Mouse (Mus musculus) layer of hippocampus, adult 18-20 months (tissue): Measurements from ENCODE around the gene Nat8f4. TPM values are rescaled to one million over a fixed set of nuclear protein-coding genes. Genes with fewer than 3 reads are reported as not detected.
"Not testable (repeated sequence)": the region's sequence is repeated elsewhere in the genome, so short reads cannot be mapped to it uniquely, and the experiment has no call there.

Experiments used
- DNase-seq, 2 experiments: peaks; one replicate each; pipeline ENCODE4 v3.0.0; 2022; ENCODE audit warnings: low spot score in 2 of 2
- long read RNA-seq: library from polyadenylated mRNA; stranded (forward); transcript quantifications from one replicate; pipeline ENCODE4 v2.0.0, GENCODE M21; 2021
- total RNA-seq, 2 experiments: library from RNA; stranded (reverse); gene quantifications; 2 replicates each; pipeline ENCODE4 v1.2.3; 2021

The Nat8f4 gene
- 1 to 10 TPM; 7.6 to 8.5 TPM for total RNA-seq
- long read RNA-seq, transcript Nat8f4-201 (4 exons, 3,019 nt), result major isoform, 8 of 12 reads
- long read RNA-seq, partial matches to known transcripts, result 1 of 12 reads
- long read RNA-seq, other reads (novel, unspliced or antisense), result 3 of 12 reads

DNA sequence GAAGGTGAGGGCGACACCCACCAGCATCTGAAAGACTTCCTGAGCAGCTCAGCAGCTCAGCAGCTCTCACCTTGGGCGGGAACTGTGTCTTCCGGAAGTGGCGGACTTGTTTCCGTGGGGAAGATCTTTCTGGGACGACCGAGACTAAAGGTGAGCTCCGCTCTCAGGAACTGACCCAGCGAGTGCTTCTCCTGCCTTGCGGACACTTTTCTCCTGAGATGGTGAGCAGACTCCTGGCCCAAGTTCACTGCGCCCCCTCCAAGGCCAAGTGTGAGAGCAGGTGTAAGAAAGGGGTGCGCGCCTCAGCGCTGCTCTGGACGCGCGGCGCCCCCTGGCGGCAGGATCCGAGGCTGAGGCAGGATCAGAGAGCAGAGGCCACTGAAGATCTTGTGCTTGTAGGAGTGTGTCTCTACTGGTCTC lies at the start of gene Nat8f4:
TSS of gene Nat8f4 (minus strand) at position 243 of the 420 bp plus-strand sequence.
- peak; percentile 72 to 89 for DNase-seq

DNA sequence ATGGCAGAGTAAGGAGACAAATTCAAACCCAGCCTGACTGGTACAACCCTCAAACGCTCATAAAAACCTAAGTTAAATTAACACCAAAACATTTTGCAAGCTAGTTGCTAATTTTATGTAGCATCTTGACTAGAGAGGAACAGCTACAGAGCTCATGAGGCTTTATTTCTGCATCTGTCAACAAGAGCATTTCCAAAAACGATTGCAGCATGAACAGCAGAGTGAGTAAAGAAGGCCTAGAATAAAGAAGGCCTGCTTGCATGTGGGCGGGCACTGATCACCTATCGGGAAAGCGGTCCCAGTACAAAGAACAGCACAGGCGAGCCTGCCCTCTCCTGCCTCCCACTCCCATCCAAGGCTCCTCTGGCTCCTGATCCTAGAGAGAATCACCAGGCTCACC lies 43.9 kb upstream of the Nat8f4 start:
- peak in 1 of 2 experiments; percentile 65 for DNase-seq

DNA sequence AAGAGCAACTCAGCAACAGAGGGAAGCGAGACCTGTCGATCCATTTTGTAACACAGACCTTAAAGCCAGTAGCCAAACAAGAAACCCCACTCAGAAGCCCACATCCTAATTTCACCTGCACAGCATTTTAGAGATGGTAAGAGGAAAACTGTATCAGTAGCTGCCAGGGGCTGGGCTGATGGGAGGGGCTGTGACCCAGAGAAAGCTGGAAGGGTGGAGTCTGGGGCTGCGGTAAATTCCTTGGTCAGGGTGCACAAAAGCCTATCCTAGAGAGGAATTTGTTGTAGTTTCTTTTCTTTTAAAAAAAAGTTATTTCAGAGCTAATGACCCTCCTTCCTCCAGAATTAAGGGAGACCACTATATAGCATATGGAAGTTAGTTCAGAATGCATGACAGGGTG lies 37.8 kb upstream of the Nat8f4 start:
- no peak for DNase-seq

DNA sequence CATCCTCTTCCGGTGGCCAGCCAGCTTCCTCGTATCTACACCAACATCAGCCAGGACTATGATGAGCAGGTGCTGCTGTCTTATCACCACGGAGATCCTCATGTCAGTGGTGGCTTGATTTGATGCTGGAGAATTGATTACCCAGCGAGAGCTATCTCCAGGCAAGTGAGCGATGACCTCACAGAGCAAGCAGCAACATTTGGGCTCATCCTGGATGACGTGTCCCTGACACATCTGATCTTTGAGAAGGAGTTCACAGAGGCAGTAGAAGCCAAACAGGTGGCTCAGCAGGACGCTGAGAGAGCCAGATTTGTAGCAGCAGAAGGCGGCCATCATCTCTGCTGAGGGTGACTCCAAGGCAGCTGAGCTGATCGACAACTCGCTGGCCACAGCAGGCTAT lies 34.0 kb upstream of the Nat8f4 start:
- no peak for DNase-seq

DNA sequence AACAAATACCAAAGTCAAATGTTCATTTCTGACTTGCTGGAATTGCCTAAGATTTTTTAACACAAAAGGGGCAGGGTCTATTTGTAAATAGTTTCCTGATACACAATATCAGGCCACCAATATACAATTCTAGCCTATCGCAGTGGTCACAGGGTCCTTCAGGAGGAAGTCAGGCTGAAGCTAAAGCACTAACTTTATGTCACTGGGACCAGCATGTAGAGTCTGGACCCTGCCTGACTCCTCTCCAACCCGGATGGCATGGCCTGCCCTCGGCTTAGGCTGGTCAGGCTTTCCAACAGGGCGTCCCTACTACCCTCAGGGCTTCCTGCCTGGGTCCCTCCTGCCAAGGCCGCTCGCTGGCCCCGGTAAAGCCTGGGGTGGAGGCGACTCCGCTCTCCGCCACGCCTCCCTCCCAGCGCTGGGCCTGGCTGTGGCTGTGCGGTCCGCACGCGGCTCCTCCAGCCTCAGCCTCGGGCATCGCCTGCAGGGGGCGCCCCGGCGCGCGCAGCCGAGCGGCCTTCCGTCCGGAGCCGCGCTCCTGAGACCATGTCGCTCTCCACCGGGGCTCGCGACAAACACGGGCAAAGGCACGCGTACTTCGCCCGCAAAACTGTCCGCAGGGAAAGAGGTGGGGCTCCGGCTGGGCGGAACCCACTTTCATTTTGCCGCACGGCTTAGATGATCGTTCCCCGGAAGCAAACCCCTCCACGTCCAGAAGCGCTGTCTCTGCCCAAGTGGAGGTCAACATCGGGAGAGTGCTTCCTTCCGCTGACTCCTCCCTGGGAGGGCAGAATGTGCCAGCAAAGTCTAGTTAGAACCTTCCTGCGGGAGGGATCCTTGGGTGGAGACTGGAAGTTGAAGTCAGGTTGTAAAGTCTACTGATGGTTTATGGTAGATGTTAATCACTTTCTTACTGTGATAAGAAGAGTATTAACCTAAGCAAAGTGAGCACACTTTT lies 32.1 kb upstream of the Nat8f4 start:
- peak; percentile 73 to 75 for DNase-seq

DNA sequence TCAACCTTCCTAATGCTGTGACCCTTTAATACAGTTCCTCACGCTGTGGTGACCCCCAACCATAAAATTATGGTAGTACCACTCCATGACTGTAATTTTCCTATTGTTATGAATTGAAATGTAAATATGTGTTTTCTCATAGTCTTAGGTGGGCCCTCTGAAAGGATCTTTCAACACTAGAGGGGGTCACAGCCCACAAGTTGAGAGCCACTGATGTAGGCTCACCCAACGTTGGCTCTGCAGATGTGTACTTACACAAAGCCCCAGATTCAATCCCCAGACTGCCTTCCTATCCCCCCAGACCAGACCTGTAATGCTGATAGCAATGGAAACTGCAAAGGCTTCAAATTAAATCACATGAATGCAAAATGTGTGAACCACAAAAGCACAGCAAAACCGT lies 31.0 kb upstream of the Nat8f4 start:
- DNase-seq, result no peak

DNA sequence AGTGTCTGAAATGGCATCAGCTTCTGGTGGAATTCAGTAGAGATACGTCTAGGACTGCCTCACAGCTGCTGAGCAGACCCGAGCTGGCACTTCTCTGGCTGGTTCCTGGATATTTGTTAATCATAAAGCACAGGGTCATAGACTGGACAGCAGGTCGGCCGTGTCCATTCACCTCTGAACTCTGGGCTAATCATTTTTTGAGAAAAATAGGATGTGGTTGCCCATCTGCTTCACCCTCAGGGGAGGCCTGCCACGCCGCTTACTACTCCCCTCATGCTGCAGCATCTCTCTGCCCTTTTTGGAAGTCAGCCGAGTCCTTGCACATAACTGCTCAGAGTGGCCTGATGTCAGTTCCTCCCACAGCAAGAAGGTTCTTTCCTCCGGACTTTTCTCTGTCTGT lies 29.4 kb upstream of the Nat8f4 start:
- no peak for DNase-seq

DNA sequence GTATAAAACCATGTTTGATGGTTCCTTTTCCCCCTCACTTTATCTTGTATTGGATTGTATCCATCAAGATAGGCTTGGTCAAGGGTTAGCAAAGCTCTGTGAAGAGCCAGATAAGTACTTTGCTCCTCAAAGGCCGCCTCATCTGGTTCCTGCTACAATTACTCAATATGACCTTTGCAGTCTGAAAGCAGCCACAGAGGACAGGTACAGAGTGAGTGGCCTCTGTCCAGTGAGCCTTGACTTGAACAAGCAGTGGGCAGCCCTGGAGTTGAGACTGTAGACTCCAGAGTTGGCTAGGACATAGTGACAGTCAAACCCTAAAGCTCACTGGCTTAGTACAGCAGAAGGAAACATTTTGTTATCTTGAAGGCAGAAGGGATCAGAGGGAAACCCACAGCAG lies 24.6 kb upstream of the Nat8f4 start:
- DNase-seq, result no peak

DNA sequence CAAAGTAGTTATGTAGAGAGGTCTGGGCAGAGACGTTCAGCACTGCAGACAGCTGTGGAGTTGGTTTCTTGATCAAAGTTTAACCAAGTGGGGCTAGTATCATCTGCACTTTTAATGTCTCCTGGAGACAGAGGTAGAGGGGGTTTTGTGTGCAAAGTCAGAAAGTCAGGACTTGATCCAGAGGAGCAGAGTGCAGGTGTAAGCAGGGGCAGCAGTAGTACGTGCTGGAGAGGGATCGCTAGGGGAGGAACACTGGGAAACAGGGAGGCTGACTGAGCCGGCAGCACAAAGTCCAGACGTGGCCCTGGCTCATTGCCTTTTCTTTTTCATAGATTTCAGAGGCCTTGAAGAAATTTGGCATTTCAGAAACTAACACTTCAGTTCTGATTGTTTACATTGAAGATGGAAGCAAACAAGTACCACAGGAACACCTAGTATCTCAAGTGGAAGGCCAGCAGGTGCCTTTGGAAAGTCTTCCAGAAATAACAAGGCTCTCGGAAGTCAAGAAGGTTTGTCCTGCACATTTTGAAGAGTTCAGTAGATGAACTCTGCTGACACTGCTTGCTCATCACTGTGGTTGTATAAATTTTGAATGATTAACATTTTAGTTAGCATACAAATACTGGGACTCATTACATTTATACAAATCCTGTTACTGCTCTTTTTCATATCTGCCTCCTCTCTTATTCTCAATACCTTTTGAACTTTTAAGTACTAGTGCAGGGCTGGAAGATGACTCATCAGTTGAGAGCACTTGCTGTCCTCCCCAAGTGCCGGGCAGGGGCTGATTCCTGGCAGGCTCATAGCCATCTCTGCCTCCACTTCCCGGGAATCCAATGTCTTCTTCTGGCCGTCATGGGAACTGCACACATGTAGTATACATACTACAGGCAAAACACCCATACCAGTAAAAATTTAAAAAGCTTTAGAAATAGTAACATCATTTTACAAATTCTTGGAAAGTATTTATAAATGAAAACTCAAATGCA lies 23.1 kb upstream of the Nat8f4 start:
- DNase-seq, result no peak

DNA sequence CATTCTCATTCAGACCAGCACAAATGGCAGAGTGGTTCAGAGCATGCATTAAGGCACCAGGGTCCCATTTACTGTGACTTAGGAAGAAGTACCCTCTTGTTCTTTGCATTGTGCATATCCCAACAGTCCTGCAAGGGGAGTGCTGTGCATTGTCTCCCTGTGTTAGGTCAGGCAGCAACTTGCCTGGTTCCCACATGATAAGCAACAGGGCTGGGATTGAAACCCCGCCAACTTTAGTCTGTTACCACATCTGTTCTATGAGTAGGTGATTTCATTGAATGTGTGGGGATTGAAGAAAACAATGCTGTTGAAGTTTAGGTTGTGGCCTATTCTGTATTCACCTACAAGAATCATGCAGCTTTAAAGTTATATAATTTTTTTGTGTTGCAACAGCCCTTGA lies 22.0 kb upstream of the Nat8f4 start:
- no peak for DNase-seq

DNA sequence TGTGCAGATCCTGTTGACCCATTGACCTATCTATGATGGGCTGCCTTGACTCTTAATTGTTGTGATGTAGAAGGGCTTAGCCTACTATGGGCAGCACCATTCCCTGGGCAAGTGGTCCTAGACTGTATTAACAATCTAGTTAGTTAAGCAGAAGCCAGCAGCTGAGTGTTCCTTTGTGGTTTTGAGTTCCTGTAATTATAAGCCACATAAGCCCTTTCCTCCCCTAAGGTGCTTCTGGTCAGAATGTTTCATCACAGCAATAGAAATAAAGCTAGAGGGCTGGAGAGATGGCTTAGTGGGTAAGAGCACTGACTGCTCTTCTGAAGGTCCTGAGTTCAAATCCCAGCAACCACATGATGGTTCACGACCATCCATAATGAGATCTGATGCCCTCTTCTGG lies 19.0 kb upstream of the Nat8f4 start:
- no peak for DNase-seq

DNA sequence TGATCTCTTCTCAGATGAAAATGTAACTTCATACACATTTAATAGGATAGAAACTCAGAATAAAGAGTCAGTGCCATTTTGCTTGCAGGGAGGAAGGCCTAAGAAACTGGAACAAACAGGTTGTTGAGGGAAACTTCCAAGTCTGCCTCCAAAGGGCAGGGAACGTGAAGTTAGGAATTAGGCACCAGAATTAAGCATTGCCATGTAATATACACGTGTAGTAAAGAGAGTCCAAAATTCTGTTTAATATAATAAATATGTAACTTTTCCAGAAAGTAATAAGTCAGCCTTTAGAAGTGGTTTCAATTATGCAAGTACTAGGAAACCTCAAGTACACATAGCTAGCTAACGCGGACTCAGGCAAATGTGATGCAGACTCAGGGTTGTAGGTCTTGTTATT lies 14.7 kb upstream of the Nat8f4 start:
- DNase-seq, result no peak

DNA sequence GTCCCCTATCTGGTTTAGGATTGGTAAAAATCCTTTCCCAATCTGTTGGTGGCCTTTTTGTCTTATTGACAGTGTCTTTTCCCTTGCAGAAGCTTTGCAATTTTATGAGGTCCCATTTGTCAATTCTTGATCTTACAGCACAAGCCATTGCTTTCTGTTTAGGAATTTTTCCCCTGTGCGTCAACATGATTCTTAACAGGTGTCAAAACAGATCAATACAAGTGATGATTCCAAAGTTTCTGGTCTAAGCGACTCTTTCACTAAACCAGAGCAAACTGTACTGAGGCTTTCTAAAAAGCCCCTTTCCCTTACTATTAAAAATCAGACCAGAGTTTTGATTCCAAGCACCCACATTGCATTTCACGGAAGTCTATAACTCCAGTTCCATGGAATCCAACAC lies 13.7 kb upstream of the Nat8f4 start:
- not testable (repeated sequence) for DNase-seq

DNA sequence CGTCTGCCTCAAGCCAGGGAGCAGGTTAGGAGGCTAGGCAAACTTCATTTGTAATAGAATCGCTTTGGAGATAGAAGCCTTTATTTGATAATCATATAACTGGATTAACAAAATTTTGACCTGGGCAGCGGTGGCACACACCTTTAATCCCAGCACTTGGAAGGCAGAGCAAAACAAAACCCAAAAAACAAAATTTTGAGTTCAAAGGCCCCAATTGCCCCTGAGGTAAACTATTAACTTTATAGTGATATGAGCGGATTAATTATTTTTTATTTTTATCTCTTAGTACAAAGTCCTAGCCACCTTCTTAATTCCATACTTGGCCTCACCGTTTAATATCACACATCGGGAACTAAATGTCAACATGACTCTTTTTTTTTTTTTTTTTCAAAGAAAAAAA lies 11.9 kb upstream of the Nat8f4 start:
- DNase-seq, result no peak

DNA sequence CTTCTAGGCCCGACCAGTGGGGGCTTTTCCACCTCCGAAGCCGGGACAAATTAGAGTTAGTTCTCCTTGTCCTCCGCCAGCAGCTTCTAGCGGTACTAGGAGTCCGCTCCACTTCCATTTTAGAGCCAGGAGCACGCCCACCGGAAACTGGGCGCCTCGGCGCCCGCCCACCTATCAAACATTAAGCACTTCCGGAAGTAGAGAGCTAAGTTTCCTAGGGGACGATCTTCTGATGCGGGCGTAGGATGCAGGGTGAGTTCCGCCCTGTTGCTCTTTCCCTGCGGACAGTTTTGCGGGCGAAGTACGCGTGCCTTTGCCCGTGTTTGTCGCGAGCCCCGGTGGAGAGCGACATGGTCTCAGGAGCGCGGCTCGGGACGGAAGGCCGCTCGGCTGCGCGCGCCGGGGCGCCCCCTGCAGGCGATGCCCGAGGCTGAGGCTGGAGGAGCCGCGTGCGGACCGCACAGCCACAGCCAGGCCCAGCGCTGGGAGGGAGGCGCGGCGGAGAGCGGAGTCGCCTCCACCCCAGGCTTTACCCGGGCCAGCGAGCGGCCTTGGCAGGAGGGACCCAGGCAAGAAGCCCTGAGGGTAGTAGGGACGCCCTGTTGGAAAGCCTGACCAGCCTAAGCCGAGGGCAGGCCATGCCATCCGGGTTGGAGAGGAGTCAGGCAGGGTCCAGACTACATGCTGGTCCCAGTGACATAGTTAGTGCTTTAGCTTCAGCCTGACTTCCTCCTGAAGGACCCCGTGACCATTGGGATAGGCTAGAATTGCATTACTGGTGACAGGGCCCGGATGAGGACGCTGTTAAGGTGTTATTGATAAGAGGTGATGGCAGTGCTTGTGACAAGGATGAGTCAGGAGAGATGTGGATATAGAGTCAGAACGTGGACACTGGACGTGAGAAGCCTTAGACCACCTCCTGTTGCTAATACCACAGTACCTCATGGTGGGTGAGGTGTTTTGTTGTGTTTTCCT lies 11.1 kb upstream of the Nat8f4 start, which contains the start of gene Nat8f1:
TSS of gene Nat8f1 (minus strand) at position 149 of the 975 bp plus-strand sequence.
- peak; percentile 85 to 95 for DNase-seq

DNA sequence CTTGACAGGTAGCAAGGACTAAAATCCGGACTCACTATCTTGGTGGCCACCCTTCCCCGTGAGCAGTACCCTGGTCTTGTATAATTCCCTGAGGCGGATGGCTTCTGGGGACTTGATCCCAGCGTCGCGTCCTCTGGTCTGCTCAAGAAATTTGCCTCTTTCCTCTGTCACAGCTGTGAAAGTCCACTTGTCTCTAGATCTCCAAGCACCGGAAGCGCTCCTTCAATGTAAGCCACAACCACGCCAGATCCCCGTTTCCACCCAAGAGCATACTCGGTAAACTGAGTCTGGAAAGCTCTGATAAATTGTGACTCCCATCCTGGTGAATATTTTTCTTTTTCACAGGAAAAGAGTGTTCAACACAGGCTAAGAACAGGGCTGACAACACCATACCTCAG lies 10.5 kb upstream of the Nat8f4 start:
- no peak for DNase-seq

DNA sequence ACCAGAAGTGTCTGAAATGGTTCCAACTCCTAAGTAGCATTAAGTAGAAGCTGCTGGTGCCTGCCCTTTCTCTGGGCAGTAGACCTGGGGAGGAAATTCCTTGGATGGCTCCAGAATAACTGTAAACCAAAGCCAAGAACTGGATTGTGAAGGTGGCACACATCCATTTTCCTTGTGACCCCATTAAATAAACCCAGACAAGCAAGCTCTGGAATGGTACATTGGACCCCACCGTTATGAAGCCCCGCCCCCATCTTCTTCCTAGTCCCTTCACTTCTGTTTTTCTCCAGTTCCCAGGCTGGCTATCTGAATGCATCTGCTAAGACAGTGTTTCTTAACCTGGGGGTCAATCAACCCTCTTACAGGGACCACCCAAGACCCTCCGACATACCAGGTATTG lies 6.9 kb upstream of the Nat8f4 start, which contains the start of gene Tprkb:
TSS of gene Tprkb (plus strand) at position 279 of the 400 bp plus-strand sequence.
- DNase-seq, result no peak

DNA sequence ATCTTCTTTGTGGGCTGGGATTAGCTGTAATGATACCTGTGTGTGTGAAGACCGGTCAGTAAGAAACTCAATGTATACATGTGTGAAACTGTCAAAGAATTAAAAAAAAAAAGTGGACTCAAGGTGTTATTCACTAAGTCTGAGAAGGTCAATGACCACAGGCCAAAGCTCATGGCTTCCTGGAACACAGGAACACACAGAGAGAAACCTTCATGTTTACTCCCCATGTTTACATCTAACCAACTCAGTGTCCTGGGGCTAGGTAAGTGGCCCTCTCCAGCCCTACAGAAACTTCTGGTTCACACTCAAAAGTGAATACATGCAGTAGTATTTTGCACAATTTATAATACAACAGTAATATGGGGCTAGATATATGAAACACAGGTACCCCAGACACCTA lies 5.0 kb upstream of the Nat8f4 start:
- DNase-seq, result no peak

DNA sequence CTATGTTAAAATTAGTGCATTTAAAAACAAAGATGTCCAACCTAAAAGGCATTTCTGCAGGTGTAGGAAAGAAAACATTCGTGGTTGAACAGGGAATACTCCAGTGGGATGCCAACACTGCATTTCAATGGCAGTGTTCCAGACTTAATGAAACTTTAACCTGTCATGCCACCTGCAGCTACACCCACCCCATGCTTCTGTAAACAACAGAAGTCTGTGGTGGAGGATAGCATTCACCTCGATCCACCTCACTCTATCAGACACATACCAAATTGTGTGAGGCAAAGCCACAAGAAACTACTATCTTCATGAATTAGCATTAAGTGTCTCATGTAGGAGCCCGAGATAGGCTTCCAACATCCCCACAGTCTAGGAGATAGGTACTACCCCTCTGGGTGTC lies 3.7 kb upstream of the Nat8f4 start:
- no peak for DNase-seq

DNA sequence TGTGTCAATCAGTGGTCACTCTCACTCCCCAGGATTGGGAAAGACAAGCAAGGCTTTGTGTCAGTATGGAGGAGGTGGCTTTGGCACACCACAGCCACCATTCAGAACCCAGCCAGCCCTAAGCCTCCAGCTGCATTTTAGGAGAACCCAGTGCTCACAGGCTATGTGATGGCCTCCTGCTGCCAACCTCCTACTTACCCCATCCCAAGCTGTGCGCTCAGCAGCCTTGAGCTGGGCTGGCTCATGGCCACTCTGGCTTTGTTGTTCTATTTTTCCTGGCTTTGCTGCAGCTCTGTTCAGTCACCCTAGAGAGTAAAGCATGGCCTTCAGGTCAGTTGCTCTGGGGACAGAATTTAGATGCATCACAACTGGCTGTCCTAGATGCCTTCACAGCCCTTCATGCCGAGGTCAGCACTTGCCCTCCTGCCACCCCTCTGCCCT lies 2.2 kb upstream of the Nat8f4 start:
- peak; percentile 69 to 77 for DNase-seq
